Mouse (Mus musculus) intestine, embryonic 14.5 days (tissue): ENCODE measurements around the gene Wdr63. TPM values are rescaled to one million over a fixed set of nuclear protein-coding genes. Genes with fewer than 3 reads are reported as not detected.

Source experiments
- ATAC-seq: fragments of 200-750 bp; cut with Nextera tagmentation; replicated peaks from 2 replicates; pipeline ENCODE4 v1.8.0; 2017; ENCODE audit warnings: low read depth, moderate number of reproducible peaks, moderate TSS enrichment, moderate library complexity; ENCODE audit not compliant: low FRiP score, low TSS enrichment
- DNase-seq: peaks from one replicate; pipeline ENCODE4 v3.0.0-alpha.2; 2018; ENCODE audit warnings: low spot score
- H3K27ac ChIP-seq: fragments of 300-500 bp; sonication (generic); 2 replicates; pipeline ENCODE4 v1.5.1; 2014; ENCODE audit warnings: low read depth, mild to moderate bottlenecking, control low read depth
- H3K27me3 ChIP-seq: fragments of 300-500 bp; sonication (generic); replicated peaks from 2 replicates; pipeline ENCODE4 v1.6.1; 2014; ENCODE audit warnings: low read length, control low read depth; ENCODE audit not compliant: control insufficient read depth, insufficient read depth
- H3K36me3 ChIP-seq: fragments of 300-500 bp; sonication (generic); 2 replicates; pipeline ENCODE4 v1.6.1; 2014; ENCODE audit warnings: low read length, control low read depth; ENCODE audit not compliant: control insufficient read depth, insufficient read depth
- H3K4me1 ChIP-seq: fragments of 300-500 bp; sonication (generic); replicated peaks from 2 replicates; pipeline ENCODE4 v1.6.1; 2014; ENCODE audit warnings: low read length, control low read depth, mixed read lengths; ENCODE audit not compliant: control insufficient read depth, insufficient read depth
- H3K4me2 ChIP-seq: fragments of 300-500 bp; sonication (generic); 2 replicates; pipeline ENCODE4 v1.6.1; 2014; ENCODE audit warnings: low read length
- H3K4me3 ChIP-seq: fragments of 300-500 bp; sonication (generic); 2 replicates; pipeline ENCODE4 v1.5.1; 2014; ENCODE audit warnings: low read depth, low read length, control low read depth, mixed read lengths
- H3K9ac ChIP-seq: fragments of 300-500 bp; sonication (generic); 2 replicates; pipeline ENCODE4 v1.6.1; 2014; ENCODE audit warnings: mild to moderate bottlenecking, low read length
- H3K9me3 ChIP-seq: fragments of 300-500 bp; sonication (generic); 2 replicates; pipeline ENCODE4 v1.6.1; 2016; ENCODE audit warnings: low read length, control low read depth; ENCODE audit not compliant: control insufficient read depth
- WGBS: fragments of 180-500 bp; shearing (Covaris S2); extraction: QIAGEN DNeasy Blood & Tissue Kit; methylation state at CpG from one replicate; pipeline ENCODE4 v1.1.7; 2014; 5-methylcytosine and 5-hydroxymethylcytosine counted together
- polyA plus RNA-seq: library from polyadenylated mRNA; unstranded; fragments of >200 nt; fragmentation: Nextera tagmentation; extraction: Ambion mirVana; gene quantifications from 2 replicates; pipeline ENCODE4 v1.2.1, GENCODE M21; 2014

The Wdr63 gene
- polyA plus RNA-seq, 1 experiment from 2014 or later: not detected

GRCm38 (mm10) chr3:146041382-146041781 is 66.5 kb downstream of the Wdr63 start:
- Histone ChIP-seq H3K9me3 (0 out of 2 replicates have a peak, but pooled peaks cover 5% of the 10 kb centered on the region), H3K4me1 (no peaks in the 10 kb centered on the region; the same call in 1 of the 2 replicates), H3K36me3 (no peaks in the 10 kb centered on the region), H3K27ac (no peak overlapping the region), H3K27me3 (no peaks in the 10 kb centered on the region), H3K4me2 (no peak overlapping the region), H3K4me3 (no peak overlapping the region), H3K9ac (no peak overlapping the region)
- ATAC-seq (no peak), DNase-seq (no peak)
- 89% methylated on average over 11 of the region's 11 CpGs for WGBS

GRCm38 (mm10) chr3:146039132-146039903 is 68.6 kb downstream of the Wdr63 start:
- no peaks in the 10 kb centered on the region for H3K36me3 ChIP-seq
- no peaks in the 10 kb centered on the region for H3K4me1 ChIP-seq
- DNase-seq (no peak), ATAC-seq (0 out of 2 replicates have a peak, but pooled peaks have one; percentile 23)
- no peak overlapping the region for H3K9ac ChIP-seq
- 0 out of 2 replicates have a peak, but pooled peaks cover 5% of the 10 kb centered on the region for H3K9me3 ChIP-seq
- no peaks in the 10 kb centered on the region for H3K27me3 ChIP-seq
- no peak overlapping the region for H3K4me3 ChIP-seq
- no peak overlapping the region for H3K4me2 ChIP-seq
- no peak overlapping the region for H3K27ac ChIP-seq
- WGBS: 61% methylated on average over 12 of the region's 12 CpGs

GRCm38 (mm10) chr3:146037906-146038305 is 70.0 kb downstream of the Wdr63 start:
- H3K27ac ChIP-seq: no peak overlapping the region; the same call in 1 of the 2 replicates
- H3K4me3 ChIP-seq: no peak overlapping the region
- 0 out of 2 replicates have a peak, but pooled peaks cover 5% of the 10 kb centered on the region for H3K9me3 ChIP-seq
- H3K4me2 ChIP-seq: 0 out of 2 replicates have a peak overlapping the region, but pooled peaks have one; percentile 3
- no peak overlapping the region for H3K9ac ChIP-seq
- no peaks in the 10 kb centered on the region for H3K27me3 ChIP-seq
- H3K36me3 ChIP-seq: no peaks in the 10 kb centered on the region
- WGBS: 48% methylated on average over 15 of the region's 15 CpGs
- peak; percentile 51; the same call in 1 of the 2 replicates for ATAC-seq
- H3K4me1 ChIP-seq: no peaks in the 10 kb centered on the region
- DNase-seq: no peak

DNA sequence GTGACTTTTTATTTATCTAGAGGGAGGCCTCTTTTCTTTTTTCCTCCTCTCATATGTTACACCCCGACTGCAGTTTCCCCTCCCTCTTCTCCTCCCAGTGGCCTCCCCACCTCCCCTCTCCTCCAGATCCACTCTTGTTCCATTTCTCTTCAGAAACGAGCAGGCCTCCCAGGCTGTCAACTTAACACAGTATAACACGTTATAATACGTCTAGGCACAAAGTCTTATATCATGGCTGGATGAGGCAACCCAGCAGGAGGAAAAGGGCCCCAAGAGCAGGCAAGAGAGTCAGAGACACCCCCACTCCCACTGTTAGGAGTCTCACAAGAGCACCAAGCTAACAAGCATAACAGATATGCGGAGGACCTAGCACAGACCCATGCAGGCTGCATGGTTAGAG is 75.0 kb downstream of the Wdr63 start:
- no peak for DNase-seq

GRCm38 (mm10) chr3:146030255-146030836 is 77.6 kb downstream of the Wdr63 start:
- 21% methylated on average over 5 of the region's 5 CpGs for WGBS
- no peak for ATAC-seq

More for the DNA sequence above, 75.0 kb downstream of the Wdr63 start:
- no peaks in the 10 kb centered on the region for H3K9me3 ChIP-seq
- WGBS: 83% methylated on average over 5 of the region's 5 CpGs
- H3K36me3 ChIP-seq: no peaks in the 10 kb centered on the region
- no peak overlapping the region for H3K27ac ChIP-seq
- H3K4me1 ChIP-seq: no peaks in the 10 kb centered on the region; the same call in 1 of the 2 replicates
- no peaks in the 10 kb centered on the region for H3K27me3 ChIP-seq
- no peak overlapping the region for H3K4me3 ChIP-seq
- H3K4me2 ChIP-seq: no peak overlapping the region
- no peak for ATAC-seq
- no peak overlapping the region for H3K9ac ChIP-seq

DNA sequence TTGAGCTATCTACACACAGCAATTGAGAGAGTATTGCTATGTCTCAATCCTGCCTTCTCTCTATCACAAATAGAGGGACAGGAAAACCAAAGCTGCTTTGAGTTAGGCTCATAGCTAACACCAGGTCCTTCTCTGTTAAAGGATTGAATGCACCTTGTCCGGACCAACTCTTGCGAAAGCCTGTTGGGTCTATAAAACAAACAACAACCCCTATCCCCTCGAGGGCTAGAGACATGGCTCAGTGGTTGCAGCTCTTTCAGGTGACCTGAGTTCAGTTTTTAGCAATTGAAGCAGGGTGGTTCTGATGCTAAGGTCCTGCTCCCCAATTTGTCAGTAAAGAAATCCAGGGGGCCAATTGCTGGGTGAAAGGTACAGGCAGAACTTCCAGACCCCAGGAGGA is 78.7 kb downstream of the Wdr63 start:
- WGBS: 77% methylated on average over 3 of the region's 3 CpGs
- no peak for ATAC-seq
- Histone ChIP-seq H3K36me3 (no peaks in the 10 kb centered on the region), H3K27ac (no peak overlapping the region), H3K4me3 (no peak overlapping the region), H3K9me3 (0 out of 2 replicates have a peak, but pooled peaks cover 2% of the 10 kb centered on the region), H3K4me2 (no peak overlapping the region), H3K4me1 (no peaks in the 10 kb centered on the region; the same call in 1 of the 2 replicates), H3K9ac (no peak overlapping the region), H3K27me3 (no peaks in the 10 kb centered on the region)
- DNase-seq: no peak

More at GRCm38 (mm10) chr3:146030255-146030836, 77.6 kb downstream of the Wdr63 start:
- Histone ChIP-seq H3K4me2 (no peak overlapping the region), H3K9ac (no peak overlapping the region), H3K27ac (no peak overlapping the region), H3K9me3 (no peaks in the 10 kb centered on the region), H3K4me1 (no peaks in the 10 kb centered on the region; the same call in 1 of the 2 replicates), H3K36me3 (no peaks in the 10 kb centered on the region), H3K4me3 (no peak overlapping the region), H3K27me3 (no peaks in the 10 kb centered on the region)
- no peak for DNase-seq

GRCm38 (mm10) chr3:146028406-146028805 is 79.5 kb downstream of the Wdr63 start:
- Histone ChIP-seq H3K9ac (no peak overlapping the region), H3K36me3 (no peaks in the 10 kb centered on the region), H3K4me1 (no peaks in the 10 kb centered on the region; the same call in 1 of the 2 replicates), H3K9me3 (0 out of 2 replicates have a peak, but pooled peaks cover 2% of the 10 kb centered on the region), H3K4me2 (no peak overlapping the region), H3K27me3 (no peaks in the 10 kb centered on the region), H3K4me3 (no peak overlapping the region), H3K27ac (no peak overlapping the region)
- 83% methylated on average over 2 of the region's 2 CpGs for WGBS
- ATAC-seq (no peak), DNase-seq (no peak)

- H3K4me3 ChIP-seq: no peak overlapping the region
- WGBS: 45% methylated on average over 6 of the region's 6 CpGs
- H3K27ac ChIP-seq: no peak overlapping the region; the same call in 1 of the 2 replicates
- 0 out of 2 replicates have a peak, but pooled peaks cover 2% of the 10 kb centered on the region for H3K9me3 ChIP-seq
- H3K27me3 ChIP-seq: no peaks in the 10 kb centered on the region
- no peaks in the 10 kb centered on the region; the same call in 1 of the 2 replicates for H3K4me1 ChIP-seq
- H3K36me3 ChIP-seq: peaks cover 3% of the 10 kb centered on the region; the same call in 1 of the 2 replicates
- no peak overlapping the region for H3K9ac ChIP-seq
- ATAC-seq (no peak), DNase-seq (no peak)
- H3K4me2 ChIP-seq: no peak overlapping the region
Observed at GRCm38 (mm10) chr3:146027116-146027515, 80.8 kb downstream of the Wdr63 start.
